9 mouse cellular contexts compared by ENCODE assay signal in genomic region chr19:21833416-21833992, GRCm38 (mm10). TPM values are rescaled to one million over a fixed set of nuclear protein-coding genes. Genes with fewer than 3 reads are reported as not detected.
DNase-seq lines count a peak whose midpoint lies in the region; ATAC-seq lines count a peak whose summit lies in the region.
"Had no signal": no experiment of that assay in that cellular context is flagged by ENCODE, and none has a peak within 500 bp of the region (broad histone marks: within the 10 kb centered on the region; RNA-seq: fewer than 3 reads in every experiment).

No protein-coding gene starts in this region.

- H3K9ac ChIP-seq in heart, embryonic 16.5 days (ENCODE audit: low read length) = no peak overlapping the region
- no peak overlapping the region for H3K9ac ChIP-seq in embryonic facial prominence, embryonic 13.5 days
- H3K9ac ChIP-seq: hindbrain, embryonic 14.5 days had no signal

- DNase-seq in heart, postnatal 4 days = no peak
- DNase-seq in limb, embryonic 10.5 days (ENCODE audit: low spot score) = no peak
- no peak for DNase-seq in adrenal gland, postnatal 14 days
- DNase-seq in cerebellum, postnatal 4 days (ENCODE audit: low spot score in 2 of 2) = no peak

- no peak overlapping the region for H3K4me3 ChIP-seq in heart, embryonic 16.5 days (ENCODE audit: low read length)
- H3K4me3 ChIP-seq in brown adipose tissue, adult 24 weeks (ENCODE audit: insufficient read depth, low read depth, low read length) = no peak overlapping the region
- H3K4me3 ChIP-seq in embryonic facial prominence, embryonic 13.5 days = no peak overlapping the region
- H3K4me3 ChIP-seq in limb, embryonic 10.5 days = no peak overlapping the region

- peaks cover 74% of the 10 kb centered on the region for H3K36me3 ChIP-seq in heart, embryonic 16.5 days (ENCODE audit: control insufficient read depth, insufficient read depth)
- H3K36me3 ChIP-seq in embryonic facial prominence, embryonic 13.5 days = peaks cover 76% of the 10 kb centered on the region
- H3K36me3 ChIP-seq in limb, embryonic 10.5 days = peaks cover 87% of the 10 kb centered on the region

- H3K4me1 ChIP-seq in heart, embryonic 16.5 days (ENCODE audit: control insufficient read depth, insufficient read depth, low read length) = peaks cover 5% of the 10 kb centered on the region; the same call in 1 of the 2 replicates
- no peaks in the 10 kb centered on the region for H3K4me1 ChIP-seq in brown adipose tissue, adult 24 weeks (ENCODE audit: control insufficient read depth, insufficient read depth, insufficient read length, low read length)
- peaks cover 4% of the 10 kb centered on the region; the same call in 1 of the 2 replicates for H3K4me1 ChIP-seq in embryonic facial prominence, embryonic 13.5 days
- 0 out of 2 replicates have a peak, but pooled peaks cover 3% of the 10 kb centered on the region for H3K4me1 ChIP-seq in limb, embryonic 10.5 days

- H3K9me3 ChIP-seq in heart, embryonic 16.5 days (replicated peaks; ENCODE audit: control insufficient read depth, low read length) = no peaks in the 10 kb centered on the region
- 0 out of 2 replicates have a peak, but pooled peaks cover 3% of the 10 kb centered on the region for H3K9me3 ChIP-seq in embryonic facial prominence, embryonic 13.5 days
- H3K9me3 ChIP-seq in limb, embryonic 10.5 days (replicated peaks) = no peaks in the 10 kb centered on the region

- no peak for ATAC-seq in heart, embryonic 16.5 days (replicated peaks; ENCODE audit: extremely low read depth, insufficient read depth, low FRiP score)
- no peak for ATAC-seq in embryonic facial prominence, embryonic 13.5 days (ENCODE audit: insufficient number of reproducible peaks, insufficient read depth, low FRiP score, low TSS enrichment, low read depth)

- H3K4me2 ChIP-seq in heart, embryonic 16.5 days (ENCODE audit: low read depth, low read length) = no peak overlapping the region
- H3K4me2 ChIP-seq in embryonic facial prominence, embryonic 13.5 days = no peak overlapping the region
- H3K4me2 ChIP-seq: hindbrain, embryonic 14.5 days; midbrain, embryonic 11.5 days had no signal

- H3K27ac ChIP-seq in heart, embryonic 16.5 days (ENCODE audit: low read length) = peak overlapping the region; percentile 65
- peak overlapping the region; percentile 16; the same call in 1 of the 2 replicates for H3K27ac ChIP-seq in brown adipose tissue, adult 24 weeks (replicated peaks; ENCODE audit: low read depth, low read length)
- peak overlapping the region; percentile 51 for H3K27ac ChIP-seq in embryonic facial prominence, embryonic 13.5 days
- peak overlapping the region; percentile 27; the same call in 1 of the 2 replicates for H3K27ac ChIP-seq in limb, embryonic 10.5 days
- H3K27ac ChIP-seq: hindbrain, embryonic 14.5 days had no signal

- 62% methylated on average over 12 of the region's 12 CpGs for WGBS in heart, embryonic 16.5 days
- 49% methylated on average over 12 of the region's 12 CpGs for WGBS in embryonic facial prominence, embryonic 13.5 days
- WGBS in limb, embryonic 10.5 days = 76% methylated on average over 12 of the region's 12 CpGs

- H3K27me3 ChIP-seq in heart, embryonic 16.5 days (ENCODE audit: control insufficient read depth, insufficient read depth, low read length) = no peaks in the 10 kb centered on the region
- no peaks in the 10 kb centered on the region for H3K27me3 ChIP-seq in embryonic facial prominence, embryonic 13.5 days
- no peaks in the 10 kb centered on the region for H3K27me3 ChIP-seq in limb, embryonic 10.5 days (ENCODE audit: low read depth, poor library complexity, severe bottlenecking)

RNA-seq across cellular contexts. Expression of gene Cemip2, which starts 55.4 kb away (rescaled TPM):
- polyA plus RNA-seq in heart, embryonic 16.5 days (2015; fragmentation: Nextera tagmentation; extraction: Ambion mirVana) = 36.4 and 40.1 TPM in 2 replicates
- 10 to 100 TPM; 47.6 to 53.6 TPM for total RNA-seq in heart, postnatal 4 days (2021)
- 2.3 and 2.4 TPM in 2 replicates for polyA plus RNA-seq in brown adipose tissue, adult 24 weeks (2012; ENCODE audit: insufficient read depth, insufficient read length, missing spikeins)
- 33.4 and 34.4 TPM in 2 replicates for polyA plus RNA-seq in embryonic facial prominence, embryonic 13.5 days (2015; fragmentation: Nextera tagmentation; extraction: Ambion mirVana)
- 39.3 and 51.7 TPM in 2 replicates for polyA plus RNA-seq in limb, embryonic 10.5 days (2016; fragmentation: Nextera tagmentation; extraction: Ambion mirVana)
- total RNA-seq in adrenal gland, postnatal 14 days (2021) = 25.3 and 26.3 TPM in 2 replicates

Comparison
In these comparisons a context has a peak if more than half of its experiments do, and no peak if none do; other contexts are left out.
1. RNA of gene Cemip2, which starts 55.4 kb away (polyA plus RNA-seq): 39.3 to 51.7 TPM in limb, embryonic 10.5 days, 36.4 to 40.1 TPM in heart, embryonic 16.5 days and 33.4 to 34.4 TPM in embryonic facial prominence, embryonic 13.5 days; 2.3 to 2.4 TPM in brown adipose tissue, adult 24 weeks; every median in the first group is over 10 times any median in the second.
2. Peak in every context shown above with its lines, with median percentiles within 50 percentile points of each other: H3K27ac ChIP-seq.